Mouse (Mus musculus): ENCODE measurements around the gene Zfp870.
"Not testable (repeated sequence)": the region's sequence is repeated elsewhere in the genome, so short reads cannot be mapped to it uniquely, and the experiment has no call there.

Gene Zfp870

DNA sequence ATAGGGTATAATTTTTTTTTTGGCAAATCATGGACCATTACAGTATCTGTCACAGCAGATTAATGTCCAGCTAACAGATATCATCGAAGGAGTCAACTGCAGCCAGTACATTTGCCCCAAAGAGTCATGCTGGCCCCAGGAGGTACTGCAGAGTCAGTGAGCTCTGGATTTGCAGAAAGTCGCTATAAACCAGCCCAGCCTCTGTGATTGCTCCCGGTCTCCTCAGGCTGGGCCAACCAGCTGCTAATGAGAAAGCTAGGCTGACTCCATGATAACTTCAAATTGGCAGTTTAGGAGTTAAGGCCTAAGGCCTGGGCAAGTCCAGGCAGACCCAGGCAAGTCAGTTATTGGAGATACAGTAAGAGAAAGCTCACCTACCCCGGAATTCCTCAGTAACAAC is 19.4 kb downstream of the Zfp870 start:
- DNase-seq (ENCODE audit: low read depth, low spot score), result no peak

GRCm38 (mm10) chr17:32871483-32871882 is 20.0 kb downstream of the Zfp870 start:
- no peak for DNase-seq (ENCODE audit: low read depth, low spot score)

GRCm38 (mm10) chr17:32867266-32867665 is 24.2 kb downstream of the Zfp870 start:
- not testable (repeated sequence) for DNase-seq (ENCODE audit: low read depth, low spot score)

DNA sequence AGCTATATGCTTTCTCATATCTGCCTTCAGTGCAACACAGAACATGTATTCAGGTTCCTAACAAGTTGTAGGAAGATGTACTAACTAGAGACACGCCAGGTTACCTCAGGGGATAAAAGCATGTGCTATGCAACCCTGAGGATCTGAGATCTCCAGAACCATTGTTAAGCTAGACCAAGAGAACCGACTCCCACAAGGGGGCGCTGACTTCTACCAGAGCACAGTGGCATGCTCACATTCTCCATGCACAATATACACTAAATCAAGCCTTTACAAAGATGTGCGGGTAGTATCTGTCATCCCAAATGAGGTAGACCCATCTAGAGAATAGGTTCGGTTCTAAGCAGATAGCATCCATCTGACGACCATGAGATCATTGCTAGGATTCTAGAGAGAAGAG is 34.7 kb downstream of the Zfp870 start:
- not testable (repeated sequence) for DNase-seq (ENCODE audit: low read depth, low spot score)

DNA sequence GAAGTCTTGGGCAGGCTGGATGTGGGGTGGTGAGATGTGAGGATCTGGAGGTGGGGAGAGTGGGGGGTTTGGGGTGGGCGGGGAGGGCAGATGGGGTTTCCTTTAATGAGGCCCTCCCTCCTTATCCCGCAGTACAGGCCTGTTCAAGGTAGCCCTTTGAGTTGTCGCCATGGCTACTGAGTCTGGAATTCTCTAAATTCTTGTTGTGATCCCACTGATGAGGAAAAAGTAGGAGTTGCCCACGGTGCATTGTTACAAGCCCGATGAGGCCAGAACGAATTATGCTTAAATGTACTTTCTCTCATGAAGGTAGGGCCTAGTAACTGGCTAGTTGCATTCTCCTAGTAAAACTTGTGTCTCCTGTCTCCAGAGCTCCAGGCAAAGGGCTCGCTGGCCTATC is 39.9 kb downstream of the Zfp870 start:
- no peak for DNase-seq (ENCODE audit: low read depth, low spot score)

GRCm38 (mm10) chr17:32841388-32841787 is 50.1 kb downstream of the Zfp870 start:
- DNase-seq (ENCODE audit: low read depth, low spot score), result no peak

GRCm38 (mm10) chr17:32839083-32839802 is 52.2 kb downstream of the Zfp870 start:
- DNase-seq (ENCODE audit: low read depth, low spot score), result peak; percentile 12

DNA sequence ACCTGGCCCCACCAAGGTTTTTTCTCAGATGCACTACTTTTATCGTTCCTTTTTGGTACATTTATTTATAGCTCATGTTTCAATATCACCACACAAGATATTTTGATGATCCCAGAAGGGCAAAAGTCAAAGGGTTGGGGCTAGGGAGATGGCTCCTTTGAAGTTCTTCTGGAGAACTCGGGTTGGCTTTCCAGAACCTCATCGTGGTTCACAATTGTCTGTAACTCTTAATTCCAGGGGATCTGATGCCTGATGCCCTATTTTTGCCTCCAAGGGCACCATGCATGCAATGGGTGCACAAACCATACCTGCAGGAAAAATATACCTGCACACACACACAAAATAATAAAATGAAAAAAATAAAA is 61.0 kb downstream of the Zfp870 start:
- no peak for DNase-seq (ENCODE audit: low read depth, low spot score)

- DNase-seq (ENCODE audit: low read depth, low spot score), result peak; percentile 98
These were observed 61.7 kb downstream of the Zfp870 start, which contains the start of gene Zfp799 for GRCm38 (mm10) chr17:32829540-32830417. Gene Zfp799 (minus strand): TSS chr17:32830261.
